Mouse (Mus musculus): ENCODE results near the gene Arhgap10. TPM values are rescaled to one million over a fixed set of nuclear protein-coding genes. Genes with fewer than 3 reads are reported as not detected.

The Arhgap10 gene
- total and polyA plus RNA-seq, 2 experiments from 2014 or later: 3.3 to 4.5 TPM

GRCm38 (mm10) chr8:77478155-77478912 is 39.4 kb downstream of the Arhgap10 start:
- Histone ChIP-seq H3K27me3 (ENCODE audit: insufficient read depth, low read length) (no peaks in the 10 kb centered on the region), H3K4me3 (ENCODE audit: low read depth, low read length) (no peak overlapping the region), H3K36me3 (ENCODE audit: insufficient read depth) (no peaks in the 10 kb centered on the region), H3K9ac (no peak overlapping the region), H3K9me3 (ENCODE audit: low read length) (no peaks in the 10 kb centered on the region), H3K4me1 (ENCODE audit: insufficient read depth) (no peaks in the 10 kb centered on the region), H3K27ac (ENCODE audit: low read depth, low read length) (no peak overlapping the region), H3K4me2 (ENCODE audit: low read depth) (no peak overlapping the region)
- TF ChIP-seq CTCF (IDR thresholded peaks at IDR 0.05; ENCODE audit: low read depth): no peak
- ATAC-seq: no peak
- no peak for DNase-seq
- 89% methylated on average over 12 of the region's 12 CpGs for WGBS

GRCm38 (mm10) chr8:77477684-77478083 is 40.1 kb downstream of the Arhgap10 start:
- H3K27ac ChIP-seq (ENCODE audit: low read depth, low read length): no peak overlapping the region
- no peaks in the 10 kb centered on the region for H3K27me3 ChIP-seq (ENCODE audit: insufficient read depth, low read length)
- H3K9ac ChIP-seq: no peak overlapping the region
- WGBS: 86% methylated on average over 12 of the region's 12 CpGs
- H3K9me3 ChIP-seq (ENCODE audit: low read length): no peaks in the 10 kb centered on the region
- H3K4me1 ChIP-seq (ENCODE audit: insufficient read depth): no peaks in the 10 kb centered on the region
- DNase-seq (no peak), ATAC-seq (no peak)
- no peaks in the 10 kb centered on the region for H3K36me3 ChIP-seq (ENCODE audit: insufficient read depth)
- no peak for TF ChIP-seq CTCF (IDR thresholded peaks at IDR 0.05; ENCODE audit: low read depth)
- no peak overlapping the region for H3K4me2 ChIP-seq (ENCODE audit: low read depth)
- no peak overlapping the region for H3K4me3 ChIP-seq (ENCODE audit: low read depth, low read length)

DNA sequence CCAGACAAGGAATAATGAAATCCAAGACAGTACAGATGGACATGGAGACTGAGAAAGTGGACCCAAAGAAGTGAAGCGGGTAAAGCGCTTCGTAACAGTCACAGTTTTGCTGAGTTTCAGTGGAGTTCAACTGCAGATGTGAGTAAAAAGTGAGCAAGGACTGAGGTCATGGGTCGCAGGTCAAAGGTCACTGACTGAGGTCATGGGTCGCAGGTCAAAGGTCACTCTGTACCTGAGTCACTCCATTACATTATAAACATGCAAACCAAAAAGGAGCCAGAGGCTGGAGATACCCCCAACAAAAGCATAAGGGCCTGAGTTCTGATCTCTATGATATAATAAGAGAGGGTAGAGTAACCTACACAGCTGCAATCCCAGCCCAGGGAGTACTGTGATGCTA is 43.1 kb downstream of the Arhgap10 start:
- H3K27me3 ChIP-seq (ENCODE audit: insufficient read depth, low read length): no peaks in the 10 kb centered on the region
- no peak for TF ChIP-seq CTCF (IDR thresholded peaks at IDR 0.05; ENCODE audit: low read depth)
- ATAC-seq: no peak
- H3K4me1 ChIP-seq (ENCODE audit: insufficient read depth): no peaks in the 10 kb centered on the region
- H3K36me3 ChIP-seq (ENCODE audit: insufficient read depth): no peaks in the 10 kb centered on the region
- WGBS: 93% methylated on average over 5 of the region's 5 CpGs
- no peak overlapping the region for H3K4me3 ChIP-seq (ENCODE audit: low read depth, low read length)
- no peaks in the 10 kb centered on the region for H3K9me3 ChIP-seq (ENCODE audit: low read length)
- H3K4me2 ChIP-seq (ENCODE audit: low read depth): no peak overlapping the region
- no peak overlapping the region for H3K9ac ChIP-seq
- no peak for DNase-seq
- H3K27ac ChIP-seq (ENCODE audit: low read depth, low read length): no peak overlapping the region

DNA sequence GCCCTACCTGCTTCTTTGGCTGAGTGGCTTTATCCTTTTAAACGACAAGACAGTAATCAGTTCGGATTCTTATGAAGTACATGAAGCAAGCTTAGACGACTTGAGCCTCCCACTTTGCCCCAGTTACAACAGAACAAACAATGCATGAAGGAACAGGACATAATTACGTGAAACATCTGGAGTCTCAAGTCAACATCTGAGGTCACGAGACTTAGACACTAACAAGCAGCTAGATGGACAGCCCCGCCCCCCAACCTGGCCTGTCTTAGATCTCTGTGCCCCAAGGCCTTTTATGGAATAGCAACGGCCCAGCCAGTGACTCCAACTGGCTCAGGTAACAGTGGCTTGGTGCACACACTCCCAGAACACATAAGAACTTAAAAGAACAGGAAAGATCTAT is 44.0 kb downstream of the Arhgap10 start:
- ATAC-seq (no peak), DNase-seq (no peak)
- H3K9me3 ChIP-seq (ENCODE audit: low read length): no peaks in the 10 kb centered on the region
- no peaks in the 10 kb centered on the region for H3K27me3 ChIP-seq (ENCODE audit: insufficient read depth, low read length)
- no peak for TF ChIP-seq CTCF (IDR thresholded peaks at IDR 0.05; ENCODE audit: low read depth)
- no peak overlapping the region for H3K4me2 ChIP-seq (ENCODE audit: low read depth)
- H3K36me3 ChIP-seq (ENCODE audit: insufficient read depth): no peaks in the 10 kb centered on the region
- no peak overlapping the region for H3K4me3 ChIP-seq (ENCODE audit: low read depth, low read length)
- 66% methylated on average over 7 of the region's 7 CpGs for WGBS
- H3K4me1 ChIP-seq (ENCODE audit: insufficient read depth): no peaks in the 10 kb centered on the region
- H3K9ac ChIP-seq: no peak overlapping the region
- no peak overlapping the region for H3K27ac ChIP-seq (ENCODE audit: low read depth, low read length)

GRCm38 (mm10) chr8:77473373-77473772 is 44.4 kb downstream of the Arhgap10 start:
- DNase-seq (no peak), ATAC-seq (no peak)
- Histone ChIP-seq H3K4me1 (ENCODE audit: insufficient read depth) (no peaks in the 10 kb centered on the region), H3K4me3 (ENCODE audit: low read depth, low read length) (no peak overlapping the region), H3K9me3 (ENCODE audit: low read length) (no peaks in the 10 kb centered on the region), H3K27me3 (ENCODE audit: insufficient read depth, low read length) (no peaks in the 10 kb centered on the region), H3K9ac (no peak overlapping the region), H3K4me2 (ENCODE audit: low read depth) (no peak overlapping the region), H3K27ac (ENCODE audit: low read depth, low read length) (no peak overlapping the region), H3K36me3 (ENCODE audit: insufficient read depth) (no peaks in the 10 kb centered on the region)
- 58% methylated on average over 6 of the region's 6 CpGs for WGBS
- TF ChIP-seq CTCF (IDR thresholded peaks at IDR 0.05; ENCODE audit: low read depth): no peak

- Histone ChIP-seq H3K4me2 (ENCODE audit: low read depth) (no peak overlapping the region), H3K9me3 (ENCODE audit: low read length) (no peaks in the 10 kb centered on the region), H3K9ac (no peak overlapping the region), H3K36me3 (ENCODE audit: insufficient read depth) (no peaks in the 10 kb centered on the region), H3K27me3 (ENCODE audit: insufficient read depth, low read length) (no peaks in the 10 kb centered on the region), H3K27ac (ENCODE audit: low read depth, low read length) (no peak overlapping the region), H3K4me3 (ENCODE audit: low read depth, low read length) (no peak overlapping the region), H3K4me1 (ENCODE audit: insufficient read depth) (no peaks in the 10 kb centered on the region)
- TF ChIP-seq CTCF (IDR thresholded peaks at IDR 0.05; ENCODE audit: low read depth): no peak
- 92% methylated on average over 6 of the region's 6 CpGs for WGBS
- DNase-seq (no peak), ATAC-seq (no peak)
Measured at GRCm38 (mm10) chr8:77461392-77461791, 56.4 kb downstream of the Arhgap10 start.

GRCm38 (mm10) chr8:77460363-77460762 is 57.4 kb downstream of the Arhgap10 start:
- H3K4me3 ChIP-seq (ENCODE audit: low read depth, low read length): no peak overlapping the region
- WGBS: 94% methylated on average over 2 of the region's 2 CpGs
- ATAC-seq: no peak
- H3K4me2 ChIP-seq (ENCODE audit: low read depth): no peak overlapping the region
- no peaks in the 10 kb centered on the region for H3K36me3 ChIP-seq (ENCODE audit: insufficient read depth)
- no peak overlapping the region for H3K27ac ChIP-seq (ENCODE audit: low read depth, low read length)
- no peak for DNase-seq
- H3K4me1 ChIP-seq (ENCODE audit: insufficient read depth): no peaks in the 10 kb centered on the region
- H3K9me3 ChIP-seq (ENCODE audit: low read length): no peaks in the 10 kb centered on the region
- TF ChIP-seq CTCF (IDR thresholded peaks at IDR 0.05; ENCODE audit: low read depth): no peak
- H3K27me3 ChIP-seq (ENCODE audit: insufficient read depth, low read length): no peaks in the 10 kb centered on the region
- no peak overlapping the region for H3K9ac ChIP-seq

All from forebrain, postnatal 0 days (tissue).